Mouse (Mus musculus) forebrain, postnatal 0 days (tissue): ENCODE measurements at regions not wholly inside any gene's neighbourhood (a gene's known extent, or its start where the extent isn't known, plus 50 kb on each side); places are given as distances from the start of the nearest gene placed in this dataset.

ENCODE experiments used
- ATAC-seq: fragments of 200-750 bp; cut with Nextera tagmentation; 2 replicates; pipeline ENCODE4 v1.8.0; 2017; ENCODE audit warnings: mild to moderate bottlenecking, moderate library complexity
- DNase-seq: peaks from one replicate; pipeline ENCODE4 v3.0.0-alpha.2; 2015
- H3K27ac ChIP-seq: fragments of 300-500 bp; sonication (generic); 2 replicates; pipeline ENCODE4 v1.5.1; 2014; ENCODE audit warnings: low read depth, mild to moderate bottlenecking, antibody characterized with exemption, low read length, moderate library complexity, mixed read lengths
- H3K27me3 ChIP-seq: fragments of 300-500 bp; sonication (generic); 2 replicates; pipeline ENCODE4 v1.6.1; 2014; ENCODE audit warnings: mild to moderate bottlenecking, low read length, mixed read lengths; ENCODE audit not compliant: insufficient read depth
- H3K36me3 ChIP-seq: fragments of 300-500 bp; sonication (generic); 2 replicates; pipeline ENCODE4 v1.6.1; 2014; ENCODE audit warnings: mild to moderate bottlenecking, moderate library complexity; ENCODE audit not compliant: insufficient read depth
- H3K4me1 ChIP-seq: fragments of 300-500 bp; sonication (generic); 2 replicates; pipeline ENCODE4 v1.6.1; 2014; ENCODE audit warnings: antibody characterized with exemption; ENCODE audit not compliant: insufficient read depth
- H3K4me2 ChIP-seq: fragments of 300-500 bp; sonication (generic); 2 replicates; pipeline ENCODE4 v1.6.1; 2014; ENCODE audit warnings: low read depth, mild to moderate bottlenecking, moderate library complexity
- H3K4me3 ChIP-seq: fragments of 300-500 bp; sonication (generic); 2 replicates; pipeline ENCODE4 v1.5.1; 2014; ENCODE audit warnings: low read depth, low read length, mixed read lengths
- H3K9ac ChIP-seq: fragments of 300-500 bp; sonication (generic); 2 replicates; pipeline ENCODE4 v1.6.1; 2014; ENCODE audit warnings: mild to moderate bottlenecking
- H3K9me3 ChIP-seq: fragments of 300-500 bp; sonication (generic); 2 replicates; pipeline ENCODE4 v1.6.1; 2016; ENCODE audit warnings: low read length
- CTCF ChIP-seq: sonication (generic); IDR thresholded peaks from 2 replicates; pipeline ENCODE4 v1.5.1; 2016; ENCODE audit warnings: antibody characterized with exemption, control low read depth, low read depth
- WGBS: fragments of 180-500 bp; shearing (Covaris S2); extraction: QIAGEN DNeasy Blood & Tissue Kit; methylation state at CpG from one replicate; pipeline ENCODE4 v1.1.7; 2014; 5-methylcytosine and 5-hydroxymethylcytosine counted together

DNA sequence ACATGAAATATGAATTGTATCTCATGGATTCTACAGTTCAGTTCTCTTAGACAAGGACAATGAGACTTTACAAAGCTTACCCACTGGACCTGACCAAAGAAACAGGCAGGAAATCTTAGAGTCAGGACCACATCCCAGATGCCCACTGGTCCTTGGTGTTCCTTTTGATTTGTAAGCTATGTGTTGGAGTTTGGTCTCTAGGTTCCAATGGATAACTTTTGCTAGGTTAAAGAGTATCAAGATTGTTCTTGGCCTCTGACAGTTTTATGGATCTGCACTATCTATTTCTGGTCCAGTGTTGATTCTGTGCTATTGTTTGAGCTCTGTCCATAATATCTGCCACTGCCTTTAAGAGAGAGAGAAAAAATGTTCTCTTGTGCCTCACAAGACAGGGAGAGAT, 222.6 kb upstream of the Tprg start:
- H3K9ac ChIP-seq: no peak overlapping the region
- no peak for ATAC-seq
- no peak overlapping the region for H3K4me2 ChIP-seq
- no peak overlapping the region for H3K27ac ChIP-seq
- H3K4me3 ChIP-seq: no peak overlapping the region
- H3K9me3 ChIP-seq: no peaks in the 10 kb centered on the region
- no peaks in the 10 kb centered on the region for H3K36me3 ChIP-seq
- H3K4me1 ChIP-seq: peaks cover 7% of the 10 kb centered on the region
- no peaks in the 10 kb centered on the region for H3K27me3 ChIP-seq
- TF ChIP-seq CTCF: no peak
- no peak for DNase-seq

DNA sequence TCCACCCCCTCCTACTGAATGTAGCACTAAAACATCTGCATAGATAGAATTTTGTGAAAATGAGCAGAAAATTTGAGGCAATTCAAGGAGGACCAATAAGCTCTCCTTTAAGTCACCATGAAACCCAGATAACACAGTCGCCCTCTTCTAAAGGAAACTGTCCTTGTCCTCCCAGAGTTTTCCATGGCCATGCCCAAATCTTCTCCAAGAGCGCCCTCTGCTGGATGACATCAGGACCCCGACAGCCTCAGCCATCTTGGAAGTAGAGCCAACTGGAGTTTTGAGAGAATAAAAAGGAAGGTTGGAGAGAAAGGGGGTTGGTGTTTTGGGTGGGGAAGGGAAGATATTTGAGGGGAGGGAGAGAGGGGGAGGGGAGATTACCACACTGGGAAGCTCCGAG, 222.1 kb upstream of the Tprg start:
- no peak overlapping the region for H3K4me3 ChIP-seq

GRCm38 (mm10) chr16:25066822-25067221, 219.8 kb upstream of the Tprg start:
- 85% methylated on average over 7 of the region's 7 CpGs for WGBS
- H3K9me3 ChIP-seq: no peaks in the 10 kb centered on the region
- H3K27ac ChIP-seq: no peak overlapping the region
- no peaks in the 10 kb centered on the region for H3K27me3 ChIP-seq
- H3K9ac ChIP-seq: no peak overlapping the region
- DNase-seq: no peak
- no peak overlapping the region for H3K4me3 ChIP-seq
- TF ChIP-seq CTCF: no peak
- no peak for ATAC-seq
- no peak overlapping the region for H3K4me2 ChIP-seq
- H3K36me3 ChIP-seq: no peaks in the 10 kb centered on the region
- H3K4me1 ChIP-seq: no peaks in the 10 kb centered on the region

More for the DNA sequence above, 222.1 kb upstream of the Tprg start:
- no peaks in the 10 kb centered on the region for H3K36me3 ChIP-seq
- 13% methylated on average over 4 of the region's 4 CpGs for WGBS
- H3K9ac ChIP-seq: no peak overlapping the region
- H3K9me3 ChIP-seq: no peaks in the 10 kb centered on the region
- TF ChIP-seq CTCF: peak; percentile 87
- no peaks in the 10 kb centered on the region for H3K27me3 ChIP-seq
- peak; percentile 89 for DNase-seq
- ATAC-seq: peak; percentile 55; the same call in 1 of the 2 replicates
- H3K4me1 ChIP-seq: peaks cover 6% of the 10 kb centered on the region
- H3K4me2 ChIP-seq: no peak overlapping the region
- H3K27ac ChIP-seq: no peak overlapping the region

- no peaks in the 10 kb centered on the region for H3K27me3 ChIP-seq
- DNase-seq (peak; percentile 22), ATAC-seq (no peak)
- H3K36me3 ChIP-seq: no peaks in the 10 kb centered on the region
- 55% methylated on average over 8 of the region's 8 CpGs for WGBS
- no peak overlapping the region for H3K4me2 ChIP-seq
- H3K27ac ChIP-seq: no peak overlapping the region
- no peaks in the 10 kb centered on the region for H3K9me3 ChIP-seq
- peak; percentile 55 for TF ChIP-seq CTCF
- H3K4me3 ChIP-seq: no peak overlapping the region
- H3K9ac ChIP-seq: no peak overlapping the region
- H3K4me1 ChIP-seq: no peaks in the 10 kb centered on the region
Measured at GRCm38 (mm10) chr16:25067276-25068249, 219.1 kb upstream of the Tprg start.

- TF ChIP-seq CTCF: no peak
- Histone ChIP-seq H3K4me2 (no peak overlapping the region), H3K9ac (no peak overlapping the region), H3K4me3 (no peak overlapping the region), H3K27me3 (no peaks in the 10 kb centered on the region), H3K36me3 (no peaks in the 10 kb centered on the region), H3K27ac (no peak overlapping the region), H3K9me3 (no peaks in the 10 kb centered on the region), H3K4me1 (no peaks in the 10 kb centered on the region)
- no peak for DNase-seq
- ATAC-seq: no peak
- WGBS: 89% methylated on average over 6 of the region's 6 CpGs
Measured at GRCm38 (mm10) chr16:25080811-25081210, 205.8 kb upstream of the Tprg start.

DNA sequence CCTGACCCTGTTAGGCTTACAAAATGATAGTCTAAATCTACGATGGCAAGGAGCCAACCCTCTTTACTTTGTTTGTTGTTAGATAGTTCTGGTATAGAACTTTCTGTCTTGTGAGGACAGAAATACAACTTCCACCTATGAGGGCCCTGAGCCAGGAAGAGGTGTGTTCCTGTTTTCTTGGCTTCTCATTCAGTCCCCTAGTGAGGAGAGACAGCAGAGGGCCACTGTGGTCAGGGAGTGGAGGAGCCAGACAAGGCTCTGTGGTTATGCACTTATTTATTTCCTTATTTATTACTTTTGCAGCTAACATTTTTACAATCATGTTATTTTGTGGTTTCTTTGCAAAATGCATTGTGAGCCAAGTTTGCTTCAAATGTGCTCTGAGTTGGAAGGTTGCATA, 202.9 kb upstream of the Tprg start:
- no peak overlapping the region for H3K27ac ChIP-seq
- peaks cover 5% of the 10 kb centered on the region; the same call in 1 of the 2 replicates for H3K4me1 ChIP-seq
- no peak for ATAC-seq
- H3K9ac ChIP-seq: no peak overlapping the region
- DNase-seq: no peak
- TF ChIP-seq CTCF: no peak
- H3K9me3 ChIP-seq: no peaks in the 10 kb centered on the region
- no peak overlapping the region for H3K4me3 ChIP-seq
- H3K27me3 ChIP-seq: no peaks in the 10 kb centered on the region
- 80% methylated on average over 1 of the region's 1 CpGs for WGBS
- no peak overlapping the region for H3K4me2 ChIP-seq
- no peaks in the 10 kb centered on the region for H3K36me3 ChIP-seq

- Histone ChIP-seq H3K4me3 (no peak overlapping the region), H3K4me2 (no peak overlapping the region), H3K27ac (no peak overlapping the region), H3K9me3 (no peaks in the 10 kb centered on the region), H3K9ac (no peak overlapping the region), H3K4me1 (peaks cover 5% of the 10 kb centered on the region; the same call in 1 of the 2 replicates), H3K36me3 (no peaks in the 10 kb centered on the region), H3K27me3 (no peaks in the 10 kb centered on the region)
- DNase-seq (peak; percentile 37), ATAC-seq (peak; percentile 56; the same call in 1 of the 2 replicates)
- WGBS: 49% methylated on average over 10 of the region's 10 CpGs
- TF ChIP-seq CTCF: no peak
Measured at GRCm38 (mm10) chr16:25087741-25088648, 198.6 kb upstream of the Tprg start.
